Mouse (Mus musculus): ENCODE measurements around the gene Trove2. TPM values are rescaled to one million over a fixed set of nuclear protein-coding genes. Genes with fewer than 3 reads are reported as not detected.
A peak's percentile ranks its signal among the peaks of the same experiment; 100 is the strongest.

Trove2 gene
- polyA plus RNA-seq, 1 experiment from 2014 or later: 3.4 TPM

DNA sequence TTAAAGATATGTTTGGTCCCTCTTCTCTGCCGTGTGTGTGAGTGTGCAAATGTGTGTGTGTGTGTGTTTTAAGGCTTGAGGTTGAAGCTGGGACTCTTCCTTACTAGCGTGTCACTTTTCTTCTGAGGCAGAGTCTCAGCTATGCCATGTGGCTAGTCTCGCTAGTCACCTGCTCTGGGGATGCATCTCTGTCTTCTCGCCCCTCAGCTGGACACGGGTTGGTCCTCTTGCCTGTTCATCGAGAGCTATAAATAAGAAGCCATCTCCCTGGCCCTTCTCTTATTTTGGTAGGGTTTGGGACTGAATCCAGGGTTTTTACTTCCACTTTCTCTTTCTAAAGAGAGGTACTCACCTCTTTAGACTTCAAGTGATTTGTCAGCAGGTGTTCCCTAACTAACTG, 10.6 kb downstream of the Trove2 start:
- 87% methylated on average over 6 of the region's 6 CpGs for WGBS
- no peak for ATAC-seq

DNA sequence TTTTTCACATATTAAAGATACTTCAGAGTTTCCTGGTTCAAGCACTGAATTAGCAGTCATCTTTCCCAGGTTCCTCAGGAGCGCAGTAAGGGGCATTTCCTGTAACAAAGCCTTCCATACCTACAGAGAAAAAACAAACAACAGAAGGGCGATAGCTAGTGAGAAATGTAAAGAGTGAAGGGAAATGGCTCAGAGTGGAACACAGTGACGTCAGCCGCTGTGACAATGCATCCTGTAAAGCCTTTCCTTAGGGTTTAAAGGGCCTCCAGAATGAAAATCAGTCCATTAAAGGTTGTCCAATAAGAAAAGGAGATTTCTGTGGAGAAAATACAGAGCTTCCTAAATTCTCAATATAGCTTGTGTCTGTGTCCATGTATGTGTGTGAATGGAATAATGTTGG, 11.1 kb downstream of the Trove2 start:
- TF ChIP-seq CTCF (IDR thresholded peaks at IDR 0.05; ENCODE audit: low read depth): no peak
- WGBS: 80% methylated on average over 4 of the region's 4 CpGs
- no peak for ATAC-seq
- Histone ChIP-seq H3K4me3 (ENCODE audit: low read depth, low read length) (no peak overlapping the region), H3K27me3 (replicated peaks; ENCODE audit: control insufficient read depth, insufficient read depth, low read length) (no peaks in the 10 kb centered on the region), H3K36me3 (ENCODE audit: control insufficient read depth, insufficient read depth) (peaks cover 4% of the 10 kb centered on the region; the same call in 1 of the 2 replicates), H3K4me2 (replicated peaks; ENCODE audit: low read depth) (no peak overlapping the region), H3K9ac (ENCODE audit: low read depth, low read length) (no peak overlapping the region), H3K4me1 (replicated peaks; ENCODE audit: control insufficient read depth, insufficient read depth, low read length) (no peaks in the 10 kb centered on the region), H3K27ac (ENCODE audit: low read depth, low read length) (no peak overlapping the region), H3K9me3 (ENCODE audit: control insufficient read depth) (no peaks in the 10 kb centered on the region)

More for the DNA sequence above, 10.6 kb downstream of the Trove2 start:
- Histone ChIP-seq H3K9me3 (ENCODE audit: control insufficient read depth) (no peaks in the 10 kb centered on the region), H3K9ac (ENCODE audit: low read depth, low read length) (no peak overlapping the region), H3K27ac (ENCODE audit: low read depth, low read length) (no peak overlapping the region), H3K4me3 (ENCODE audit: low read depth, low read length) (no peak overlapping the region), H3K27me3 (replicated peaks; ENCODE audit: control insufficient read depth, insufficient read depth, low read length) (no peaks in the 10 kb centered on the region), H3K4me2 (replicated peaks; ENCODE audit: low read depth) (no peak overlapping the region), H3K4me1 (replicated peaks; ENCODE audit: control insufficient read depth, insufficient read depth, low read length) (no peaks in the 10 kb centered on the region), H3K36me3 (ENCODE audit: control insufficient read depth, insufficient read depth) (peaks cover 4% of the 10 kb centered on the region; the same call in 1 of the 2 replicates)
- TF ChIP-seq CTCF (IDR thresholded peaks at IDR 0.05; ENCODE audit: low read depth): no peak

DNA sequence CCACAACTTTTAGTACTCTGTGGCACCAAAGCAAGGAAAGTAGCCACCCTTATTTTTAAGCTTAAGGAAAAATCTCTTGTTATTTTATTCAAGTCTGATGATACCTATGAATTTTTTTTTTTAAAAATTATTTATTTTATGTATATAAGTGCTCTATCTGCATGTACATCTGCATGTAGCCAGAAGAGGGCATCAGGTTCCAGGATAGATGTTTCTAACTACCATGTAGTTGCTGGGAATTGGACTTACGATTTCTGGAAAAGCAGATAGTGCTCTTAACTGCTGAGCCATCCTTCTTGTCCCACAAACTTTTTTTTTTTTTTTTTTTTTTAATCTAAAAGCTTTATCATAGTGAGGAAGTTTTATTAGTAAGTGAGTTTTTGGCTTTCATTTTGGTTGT, 12.4 kb downstream of the Trove2 start:
- H3K27me3 ChIP-seq (replicated peaks; ENCODE audit: control insufficient read depth, insufficient read depth, low read length): no peaks in the 10 kb centered on the region
- peak; percentile 52 for TF ChIP-seq CTCF (IDR thresholded peaks at IDR 0.05; ENCODE audit: low read depth)
- no peak overlapping the region for H3K4me3 ChIP-seq (ENCODE audit: low read depth, low read length)
- 74% methylated on average over 1 of the region's 1 CpGs for WGBS
- ATAC-seq: no peak
- H3K9ac ChIP-seq (ENCODE audit: low read depth, low read length): no peak overlapping the region
- H3K4me2 ChIP-seq (replicated peaks; ENCODE audit: low read depth): no peak overlapping the region
- H3K36me3 ChIP-seq (ENCODE audit: control insufficient read depth, insufficient read depth): peaks cover 4% of the 10 kb centered on the region; the same call in 1 of the 2 replicates
- no peaks in the 10 kb centered on the region for H3K9me3 ChIP-seq (ENCODE audit: control insufficient read depth)
- H3K27ac ChIP-seq (ENCODE audit: low read depth, low read length): no peak overlapping the region
- no peaks in the 10 kb centered on the region for H3K4me1 ChIP-seq (replicated peaks; ENCODE audit: control insufficient read depth, insufficient read depth, low read length)

DNA sequence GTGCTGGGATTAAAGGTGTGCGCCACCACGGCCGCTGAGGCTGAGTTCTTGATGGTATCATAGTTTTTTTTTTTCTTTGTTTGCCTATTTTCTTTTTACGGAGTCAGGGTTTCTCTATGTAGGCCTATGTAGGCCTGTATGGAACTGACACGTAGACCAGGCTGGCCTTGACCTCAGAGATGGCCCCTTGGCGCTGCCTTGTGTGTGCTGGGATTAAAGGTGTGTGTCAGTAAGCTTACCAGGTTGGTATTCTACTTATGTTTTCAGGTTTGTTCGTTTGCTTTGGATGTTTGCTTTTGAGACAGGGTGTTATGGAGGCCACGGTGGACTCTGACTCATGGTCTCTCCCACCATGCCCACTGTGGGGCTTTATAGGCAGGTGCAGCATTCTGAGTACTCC, 14.7 kb downstream of the Trove2 start:
- H3K4me1 ChIP-seq (replicated peaks; ENCODE audit: control insufficient read depth, insufficient read depth, low read length): no peaks in the 10 kb centered on the region
- no peak for TF ChIP-seq CTCF (IDR thresholded peaks at IDR 0.05; ENCODE audit: low read depth)
- no peaks in the 10 kb centered on the region for H3K27me3 ChIP-seq (replicated peaks; ENCODE audit: control insufficient read depth, insufficient read depth, low read length)
- no peak overlapping the region for H3K27ac ChIP-seq (ENCODE audit: low read depth, low read length)
- 74% methylated on average over 8 of the region's 8 CpGs for WGBS
- no peak overlapping the region for H3K4me3 ChIP-seq (ENCODE audit: low read depth, low read length)
- peaks cover 11% of the 10 kb centered on the region for H3K36me3 ChIP-seq (ENCODE audit: control insufficient read depth, insufficient read depth)
- no peak for ATAC-seq
- H3K9me3 ChIP-seq (ENCODE audit: control insufficient read depth): no peaks in the 10 kb centered on the region
- H3K4me2 ChIP-seq (replicated peaks; ENCODE audit: low read depth): no peak overlapping the region
- no peak overlapping the region for H3K9ac ChIP-seq (ENCODE audit: low read depth, low read length)

DNA sequence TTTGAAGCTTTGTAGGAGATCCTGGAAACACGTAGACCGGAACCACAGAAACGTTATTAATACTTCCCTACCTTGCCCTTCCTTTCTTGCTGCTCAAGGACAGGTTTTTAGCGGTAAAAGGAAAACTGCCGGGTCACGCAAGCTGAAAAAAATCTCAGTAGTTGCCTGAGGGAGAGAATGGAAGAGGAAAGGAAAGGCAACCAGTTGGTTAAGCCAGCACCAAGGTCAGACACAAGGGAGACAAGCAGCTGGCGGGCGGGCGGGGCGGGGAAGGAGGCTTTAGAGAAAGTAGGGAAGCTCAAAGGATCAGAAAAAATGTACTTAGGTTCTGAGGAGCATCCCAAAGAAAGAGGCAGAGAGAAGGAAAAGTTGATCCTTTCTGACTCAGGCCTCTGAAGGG, 31.0 kb downstream of the Trove2 start:
- Histone ChIP-seq H3K9ac (ENCODE audit: low read depth, low read length) (no peak overlapping the region), H3K27me3 (replicated peaks; ENCODE audit: control insufficient read depth, insufficient read depth, low read length) (no peaks in the 10 kb centered on the region), H3K4me1 (replicated peaks; ENCODE audit: control insufficient read depth, insufficient read depth, low read length) (no peaks in the 10 kb centered on the region), H3K9me3 (ENCODE audit: control insufficient read depth) (no peaks in the 10 kb centered on the region), H3K27ac (ENCODE audit: low read depth, low read length) (no peak overlapping the region), H3K36me3 (ENCODE audit: control insufficient read depth, insufficient read depth) (peaks cover 31% of the 10 kb centered on the region), H3K4me3 (ENCODE audit: low read depth, low read length) (no peak overlapping the region), H3K4me2 (replicated peaks; ENCODE audit: low read depth) (no peak overlapping the region)
- 90% methylated on average over 10 of the region's 10 CpGs for WGBS
- TF ChIP-seq CTCF (IDR thresholded peaks at IDR 0.05; ENCODE audit: low read depth): no peak
- no peak for ATAC-seq

DNA sequence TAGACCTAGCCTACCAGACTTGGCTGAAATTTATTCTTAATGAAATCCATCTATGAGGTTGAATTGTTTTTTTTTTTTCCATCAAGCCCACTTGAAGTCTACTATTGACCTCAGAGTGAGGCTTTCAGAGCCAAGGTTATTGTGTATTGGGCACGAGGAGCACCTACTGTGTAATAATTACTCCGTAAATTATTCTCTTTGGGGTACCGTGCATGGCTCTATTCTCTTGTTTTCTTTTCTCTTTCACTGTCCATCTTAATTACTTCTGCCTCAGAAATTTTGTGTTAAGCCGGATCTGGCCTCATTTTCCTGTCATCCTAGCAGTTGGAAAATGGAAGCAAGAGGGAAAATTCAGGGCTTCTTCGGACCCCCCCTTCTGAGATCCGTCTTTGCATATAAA, 34.7 kb downstream of the Trove2 start:
- Histone ChIP-seq H3K4me3 (ENCODE audit: low read depth, low read length) (no peak overlapping the region), H3K9me3 (ENCODE audit: control insufficient read depth) (no peaks in the 10 kb centered on the region), H3K9ac (ENCODE audit: low read depth, low read length) (no peak overlapping the region), H3K4me2 (replicated peaks; ENCODE audit: low read depth) (no peak overlapping the region), H3K27ac (ENCODE audit: low read depth, low read length) (no peak overlapping the region), H3K36me3 (ENCODE audit: control insufficient read depth, insufficient read depth) (peaks cover 31% of the 10 kb centered on the region), H3K4me1 (replicated peaks; ENCODE audit: control insufficient read depth, insufficient read depth, low read length) (no peaks in the 10 kb centered on the region), H3K27me3 (replicated peaks; ENCODE audit: control insufficient read depth, insufficient read depth, low read length) (no peaks in the 10 kb centered on the region)
- TF ChIP-seq CTCF (IDR thresholded peaks at IDR 0.05; ENCODE audit: low read depth): no peak
- WGBS: 92% methylated on average over 6 of the region's 6 CpGs
- no peak for ATAC-seq

DNA sequence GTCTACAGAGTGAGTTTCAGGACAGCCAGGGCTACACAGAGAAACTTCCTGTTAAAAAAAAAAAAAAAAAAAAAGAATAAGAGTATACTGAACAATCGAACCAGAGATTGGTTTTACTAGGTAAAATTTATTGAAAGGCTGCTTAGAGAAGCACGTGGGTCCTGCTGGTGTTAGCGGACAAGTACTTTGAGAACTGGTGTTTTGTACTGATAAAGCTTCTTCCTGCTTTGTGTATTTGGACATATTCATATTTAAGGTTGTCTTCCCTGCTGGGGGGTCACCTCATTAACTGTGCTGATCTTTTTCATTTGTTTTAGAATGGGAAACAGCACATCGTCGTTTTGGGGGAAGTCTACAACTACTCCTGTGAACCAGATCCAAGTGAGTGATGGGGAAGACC, 35.5 kb downstream of the Trove2 start:
- peaks cover 24% of the 10 kb centered on the region for H3K36me3 ChIP-seq (ENCODE audit: control insufficient read depth, insufficient read depth)
- H3K4me1 ChIP-seq (replicated peaks; ENCODE audit: control insufficient read depth, insufficient read depth, low read length): no peaks in the 10 kb centered on the region
- no peak for TF ChIP-seq CTCF (IDR thresholded peaks at IDR 0.05; ENCODE audit: low read depth)
- 90% methylated on average over 5 of the region's 5 CpGs for WGBS
- no peak overlapping the region for H3K27ac ChIP-seq (ENCODE audit: low read depth, low read length)
- no peak overlapping the region for H3K9ac ChIP-seq (ENCODE audit: low read depth, low read length)
- no peaks in the 10 kb centered on the region for H3K9me3 ChIP-seq (ENCODE audit: control insufficient read depth)
- H3K27me3 ChIP-seq (replicated peaks; ENCODE audit: control insufficient read depth, insufficient read depth, low read length): no peaks in the 10 kb centered on the region
- ATAC-seq: no peak
- H3K4me2 ChIP-seq (replicated peaks; ENCODE audit: low read depth): no peak overlapping the region
- no peak overlapping the region for H3K4me3 ChIP-seq (ENCODE audit: low read depth, low read length)
